Mouse (Mus musculus) ovary, postnatal 10 days (tissue): ENCODE measurements around the gene Adamts5.
A peak's percentile ranks its signal among the peaks of the same experiment; 100 is the strongest.

Experiments
- DNase-seq: peaks from one replicate; pipeline ENCODE4 v3.0.0; 2022; ENCODE audit warnings: low spot score

Adamts5 gene

DNA sequence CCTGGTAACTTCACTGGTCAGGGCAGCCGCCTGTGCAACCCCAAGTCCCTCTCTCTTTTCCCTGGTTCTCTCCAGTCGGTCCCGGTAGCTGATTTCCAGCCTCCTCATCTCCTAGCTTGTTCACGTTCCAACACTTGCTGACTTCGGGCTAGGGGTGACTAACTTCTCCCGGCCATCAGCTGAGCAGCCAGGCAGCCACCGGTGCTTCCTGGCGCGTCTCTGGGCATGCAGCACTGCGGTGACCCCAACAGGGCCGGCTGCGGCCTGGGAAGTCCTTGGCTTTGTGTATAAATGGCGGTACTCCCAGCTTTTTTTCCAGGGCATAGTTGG, at the start of gene Adamts5:
Gene Adamts5, minus strand, starts transcription at position 248 of the 330 bp plus-strand sequence.
- DNase-seq: peak; percentile 10

- no peak for DNase-seq
Observed at GRCm38 (mm10) chr16:85950356-85950755, 48.7 kb upstream of the Adamts5 start.

GRCm38 (mm10) chr16:85926004-85926403, 24.4 kb upstream of the Adamts5 start:
- DNase-seq: no peak

- DNase-seq: no peak
Observed at GRCm38 (mm10) chr16:85922454-85922853, 20.8 kb upstream of the Adamts5 start.

DNA sequence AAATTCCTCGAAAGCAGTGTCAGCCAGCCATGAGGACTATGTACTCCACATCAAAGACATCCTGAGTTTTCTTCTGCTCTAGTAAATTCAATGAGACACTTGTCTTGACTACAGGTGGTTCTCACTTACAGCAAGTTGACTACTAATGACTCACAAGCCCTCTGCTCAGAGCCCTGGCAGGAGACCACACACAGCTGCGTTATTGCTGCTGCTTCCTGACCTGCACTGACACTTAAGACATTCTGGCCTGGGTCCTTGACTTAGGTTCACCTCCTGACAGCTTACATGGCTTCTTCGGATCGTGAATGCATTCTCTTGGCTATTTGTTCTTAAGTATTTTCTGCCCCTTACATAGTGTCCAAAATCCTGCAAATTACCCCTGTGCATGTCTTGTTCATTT, 18.5 kb upstream of the Adamts5 start:
- DNase-seq: no peak

GRCm38 (mm10) chr16:85900702-85901580, 687 bp downstream of the Adamts5 start:
- DNase-seq: peak; percentile 37

DNA sequence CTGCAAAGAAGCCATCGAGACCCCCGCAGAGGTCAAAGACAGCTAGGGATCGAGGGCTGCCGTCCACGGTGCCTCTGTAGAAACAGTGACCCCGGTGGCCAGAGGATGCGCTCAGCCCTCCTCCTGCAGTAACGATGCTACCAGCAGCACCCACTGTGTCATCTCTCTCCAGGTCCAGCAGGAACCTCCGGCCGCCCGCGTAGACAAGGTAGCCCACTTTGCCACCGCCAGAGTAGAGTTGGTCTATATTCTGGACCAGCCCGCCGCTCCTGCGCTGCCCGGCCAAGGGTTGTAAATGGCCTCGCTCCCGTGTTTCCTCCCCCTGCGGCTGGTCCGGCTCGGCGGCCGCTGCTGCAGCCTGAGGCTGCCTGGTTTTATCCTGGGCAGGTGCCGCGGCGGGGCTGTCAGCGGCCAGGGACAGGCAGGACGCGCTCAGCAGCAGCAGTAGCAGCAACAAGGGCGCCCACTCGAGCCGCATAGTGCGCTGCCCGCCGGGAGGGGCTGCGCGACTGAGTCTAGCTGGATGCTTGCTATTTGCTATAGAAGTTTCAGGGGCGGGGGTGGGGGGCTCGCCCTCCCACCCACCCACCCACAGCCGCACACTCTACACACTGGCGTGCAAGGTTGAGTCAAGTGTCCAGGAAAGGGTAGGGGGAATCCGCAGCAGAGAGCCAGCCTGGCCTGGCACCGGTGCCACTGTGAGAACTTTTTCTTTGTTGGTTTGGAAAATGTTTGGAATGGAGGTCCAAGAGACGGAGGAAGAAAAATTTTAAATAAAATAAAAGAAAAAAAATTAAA, 1.6 kb downstream of the Adamts5 start:
- peak; percentile 19 for DNase-seq

DNA sequence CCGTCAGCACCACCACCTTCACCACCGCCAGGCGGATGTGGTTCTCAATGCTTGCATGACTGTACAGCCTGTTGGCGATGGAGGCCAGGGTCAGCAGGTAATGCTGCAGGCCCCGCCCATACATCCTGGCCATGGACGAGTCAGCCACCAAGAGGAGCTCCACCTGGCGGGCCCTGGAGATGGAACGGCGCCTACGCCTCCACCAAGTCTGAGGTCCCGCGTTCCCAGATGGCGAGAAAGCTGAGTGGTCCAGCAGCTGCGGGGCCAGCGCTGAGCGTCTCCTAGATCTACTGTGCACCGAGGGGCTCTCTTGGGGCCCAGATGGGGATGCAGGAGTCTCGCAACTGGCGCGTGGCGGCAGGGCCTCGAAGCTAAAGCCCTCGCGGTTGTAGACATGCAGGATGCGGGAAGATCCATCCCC, 2.3 kb downstream of the Adamts5 start:
- DNase-seq: peak; percentile 12

DNA sequence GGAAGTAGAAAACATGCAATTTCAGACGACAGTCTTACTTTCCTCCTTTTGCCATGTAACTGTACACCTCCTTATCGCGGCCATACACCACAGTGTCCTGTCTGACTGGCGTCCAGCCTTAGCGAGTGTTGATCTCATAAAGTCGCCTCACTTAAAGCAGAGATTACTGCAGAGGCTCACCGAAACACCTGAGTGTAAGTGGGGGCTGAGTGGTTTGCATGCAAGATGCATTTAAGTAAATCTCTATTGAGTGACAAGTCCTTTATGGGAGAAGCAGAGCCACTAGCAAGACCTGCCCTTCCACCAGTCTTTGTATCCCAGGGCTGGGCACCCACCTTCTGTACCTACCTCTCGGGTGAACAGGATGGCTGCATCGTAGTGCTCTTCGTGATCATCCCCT, 2.8 kb downstream of the Adamts5 start:
- DNase-seq: no peak

DNA sequence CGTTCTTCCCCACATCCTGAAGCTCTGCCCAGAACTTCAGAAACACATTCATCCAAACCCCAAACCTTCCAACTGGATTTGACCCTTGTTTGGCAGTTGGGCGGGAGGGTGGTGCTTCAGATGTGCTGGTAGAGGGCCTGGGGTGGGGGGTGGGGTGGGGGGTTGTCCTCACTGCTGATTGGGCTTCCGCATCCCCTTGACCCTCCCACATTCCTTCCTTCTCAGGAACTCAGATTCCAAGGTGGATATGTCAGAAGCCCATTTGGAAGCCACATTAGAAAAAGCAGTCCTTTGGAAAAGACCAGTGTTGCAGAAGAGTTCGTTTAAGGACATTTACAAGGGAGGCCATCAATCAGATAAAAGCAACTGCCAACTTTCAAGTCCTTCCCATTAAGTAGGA, 3.2 kb downstream of the Adamts5 start:
- no peak for DNase-seq

- DNase-seq: no peak
Observed at GRCm38 (mm10) chr16:85897854-85898253, 3.8 kb downstream of the Adamts5 start.

- no peak for DNase-seq
Observed at GRCm38 (mm10) chr16:85895948-85896347, 5.7 kb downstream of the Adamts5 start.

GRCm38 (mm10) chr16:85889778-85890177, 11.8 kb downstream of the Adamts5 start:
- no peak for DNase-seq

- no peak for DNase-seq
Observed at GRCm38 (mm10) chr16:85887289-85888051, 14.2 kb downstream of the Adamts5 start.

- DNase-seq: no peak
Observed at GRCm38 (mm10) chr16:85879075-85879474, 22.6 kb downstream of the Adamts5 start.

DNA sequence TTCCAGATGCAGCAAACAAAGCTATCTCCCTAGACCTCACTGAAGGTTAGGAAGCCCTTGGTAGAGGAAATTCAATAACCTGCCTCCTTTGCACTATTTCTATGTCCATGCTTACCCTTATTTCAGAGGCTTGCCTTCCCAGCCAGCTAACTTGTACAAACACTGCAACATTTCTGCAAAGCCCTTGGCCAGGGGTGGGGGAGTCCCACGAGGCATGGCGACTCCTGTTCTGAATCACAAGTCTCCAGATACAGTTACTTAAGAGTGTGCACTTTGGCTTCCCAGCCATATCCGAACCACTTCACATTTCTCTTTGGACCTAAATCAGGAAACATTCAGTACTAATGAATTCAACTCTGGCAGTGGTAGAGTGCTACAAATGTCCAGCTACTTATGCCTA, 27.5 kb downstream of the Adamts5 start:
- DNase-seq: no peak

DNA sequence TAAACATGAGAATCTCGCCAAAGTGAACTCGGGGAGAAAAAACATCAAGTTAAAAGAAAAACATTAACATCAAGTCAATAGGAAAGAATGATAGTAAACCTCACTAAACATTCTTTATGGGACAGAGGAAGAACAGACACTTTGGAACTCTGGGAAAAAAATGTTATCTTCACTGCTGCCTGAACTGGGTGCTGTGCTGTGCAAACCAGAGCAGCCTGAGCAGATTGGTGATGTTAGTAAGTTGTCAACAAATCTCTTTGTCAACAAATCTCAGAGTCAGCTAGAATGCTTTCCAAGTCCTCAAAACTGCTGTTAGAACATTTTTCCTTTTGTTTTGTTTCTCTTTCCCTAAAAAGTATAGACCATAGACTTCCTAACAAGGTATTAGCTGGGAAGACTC, 29.7 kb downstream of the Adamts5 start:
- DNase-seq: no peak

DNA sequence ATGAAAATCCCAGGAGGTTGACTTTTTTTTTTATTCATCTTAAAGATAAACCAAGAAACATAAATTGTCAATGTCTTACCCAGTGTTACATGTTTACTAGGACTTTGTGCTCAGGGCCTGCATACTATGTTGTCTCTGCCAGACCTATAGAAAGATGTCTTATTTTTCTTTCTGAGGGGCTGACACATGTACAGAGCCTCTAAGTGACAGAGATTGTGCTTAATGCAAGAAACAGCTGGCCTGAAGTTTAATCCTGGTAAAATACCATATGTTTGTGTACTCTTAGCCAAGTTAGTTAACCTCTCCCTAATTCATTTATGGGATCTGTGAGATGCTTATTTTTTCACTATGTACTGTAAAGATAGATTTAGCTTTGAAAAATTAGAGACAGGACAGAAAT, 30.4 kb downstream of the Adamts5 start:
- DNase-seq: no peak

- DNase-seq: no peak
Observed at GRCm38 (mm10) chr16:85864691-85865389, 36.8 kb downstream of the Adamts5 start.

DNA sequence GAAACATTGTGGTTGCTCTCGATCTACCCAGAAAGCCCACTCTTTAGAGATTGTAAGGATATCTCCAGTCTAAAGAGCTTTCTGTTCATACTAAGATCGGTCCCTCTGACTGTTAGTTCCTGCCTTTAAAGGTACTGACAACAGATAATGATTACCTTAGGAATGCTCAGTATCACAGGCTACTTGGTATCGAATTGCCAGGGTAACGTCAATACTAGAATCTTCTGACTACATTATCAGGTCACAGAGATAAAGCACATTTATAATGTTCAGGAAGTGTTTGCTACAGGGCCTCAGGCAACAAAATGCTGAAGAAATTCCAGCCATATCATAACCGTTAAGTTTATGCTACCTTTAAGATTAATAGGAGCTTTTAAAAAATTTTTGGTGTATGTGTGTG, 47.1 kb downstream of the Adamts5 start:
- no peak for DNase-seq

GRCm38 (mm10) chr16:85827066-85827465, 74.6 kb downstream of the Adamts5 start:
- no peak for DNase-seq
